Mouse (Mus musculus) ES-E14 (cell line): ENCODE data around the gene Nphs1.
A peak's percentile ranks its signal among the peaks of the same experiment; 100 is the strongest.

Experiments used
- HCFC1 ChIP-seq: IDR thresholded peaks from 2 replicates; pipeline ENCODE4 v1.6.1; 2012; ENCODE audit warnings: low read length, inconsistent platforms, borderline replicate concordance; ENCODE audit not compliant: insufficient read depth
- MAFK ChIP-seq: IDR thresholded peaks from 2 replicates; pipeline ENCODE4 v1.6.1; 2014; ENCODE audit warnings: mild to moderate bottlenecking, low read depth, low read length, inconsistent platforms; ENCODE audit not compliant: insufficient read depth
- ZNF384 ChIP-seq: IDR thresholded peaks from 2 replicates; pipeline ENCODE4 v1.6.1; 2012; ENCODE audit warnings: low read depth, low read length, inconsistent platforms

GRCm38 (mm10) chr7:30423071-30423641 is 35.0 kb upstream of the Nphs1 start:
- TF ChIP-seq MAFK (no peak), ZNF384 (no peak), HCFC1 (peak; percentile 84)
